Mouse (Mus musculus): ENCODE data around the gene Myo16.

Myo16 gene

GRCm38 (mm10) chr8:10413881-10414280 is 260.2 kb downstream of the Myo16 start:
- no peak for DNase-seq (ENCODE audit: low read depth, low spot score)

DNA sequence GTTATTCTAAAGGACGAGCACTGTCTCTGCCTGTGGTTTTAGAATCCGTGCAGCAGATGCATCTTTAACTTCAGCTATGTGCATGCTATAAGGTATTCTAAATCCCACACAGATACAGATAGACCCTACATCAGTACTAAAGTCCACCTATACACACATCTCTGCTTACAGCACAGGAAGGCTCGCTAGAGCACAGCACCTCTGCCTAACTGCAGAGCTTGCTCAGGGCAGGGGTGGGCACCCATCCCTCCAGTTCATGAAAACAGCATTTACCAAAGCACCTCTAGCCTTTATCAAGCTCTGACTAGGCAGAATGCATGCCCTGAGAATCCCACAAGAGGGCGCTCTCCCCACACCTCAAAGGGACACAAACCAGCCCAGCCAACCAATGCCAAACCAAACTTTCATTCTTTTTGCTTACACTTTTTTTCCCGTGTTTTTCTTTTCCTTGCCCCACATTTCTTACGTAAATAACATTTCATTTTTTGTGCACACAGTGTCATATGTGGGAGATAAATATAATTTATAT is 261.0 kb downstream of the Myo16 start:
- DNase-seq (ENCODE audit: low read depth, low spot score): peak; percentile 24

DNA sequence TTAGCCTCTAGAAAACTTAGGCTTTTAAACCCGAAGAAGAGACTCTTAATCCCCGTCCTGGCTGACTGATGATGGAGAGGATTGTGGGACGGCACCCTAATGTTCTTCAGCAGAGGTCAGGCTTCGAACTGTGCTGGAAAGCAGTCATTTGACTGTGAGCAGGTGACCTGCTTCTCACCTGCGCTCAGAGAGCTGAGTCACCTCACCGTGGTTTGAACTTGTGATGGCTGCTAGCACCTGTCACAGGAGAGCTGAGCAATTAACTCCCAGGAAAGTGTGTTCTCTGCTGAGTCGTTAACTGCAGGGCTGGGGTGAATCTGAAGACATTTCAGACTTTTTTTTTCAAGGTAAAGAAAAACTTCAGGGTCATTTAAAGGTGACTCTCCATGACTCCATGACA is 261.6 kb downstream of the Myo16 start:
- DNase-seq (ENCODE audit: low read depth, low spot score): no peak

GRCm38 (mm10) chr8:10415885-10416284 is 262.2 kb downstream of the Myo16 start:
- no peak for DNase-seq (ENCODE audit: low read depth, low spot score)

DNA sequence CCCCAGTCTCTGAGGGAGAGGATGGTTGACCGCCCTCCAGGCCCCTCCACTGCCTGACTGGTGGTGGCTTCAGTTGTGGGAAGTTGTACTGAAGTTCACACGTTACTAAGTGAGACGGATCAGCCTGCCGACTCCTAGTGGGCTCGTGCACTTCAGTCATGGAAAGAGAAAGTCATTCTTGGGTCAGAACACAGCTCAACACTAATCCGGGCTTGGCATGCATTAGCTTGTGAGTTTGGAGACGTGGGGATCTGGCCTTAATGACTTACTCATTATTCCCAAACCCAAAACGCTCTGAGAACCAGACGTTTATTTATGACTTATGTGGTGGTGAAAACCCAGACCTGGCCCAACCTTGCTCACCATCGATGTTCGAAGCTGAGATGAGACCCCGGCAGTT is 263.1 kb downstream of the Myo16 start:
- no peak for DNase-seq (ENCODE audit: low read depth, low spot score)

DNA sequence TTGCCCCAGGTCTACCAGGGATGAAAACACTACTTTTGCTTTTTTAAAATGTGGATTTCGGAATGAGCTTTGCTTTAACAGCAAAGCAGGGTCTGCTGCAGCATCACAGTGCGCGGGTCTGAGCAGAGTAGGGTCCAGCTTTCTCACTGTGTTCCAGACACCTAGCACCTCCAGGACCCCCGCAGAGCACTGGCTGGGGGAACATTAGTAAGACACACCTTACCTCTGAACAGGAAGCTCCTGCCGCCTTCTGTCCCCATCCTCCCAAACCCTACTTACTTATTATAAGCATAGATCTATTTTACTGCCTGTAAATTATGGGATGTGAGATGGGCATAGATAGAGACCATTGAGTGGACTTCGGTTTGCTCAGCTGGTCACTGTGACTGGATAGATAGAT is 263.6 kb downstream of the Myo16 start:
- DNase-seq (ENCODE audit: low read depth, low spot score): no peak

- no peak for DNase-seq (ENCODE audit: low read depth, low spot score)
Observed at GRCm38 (mm10) chr8:10418013-10418412, 264.3 kb downstream of the Myo16 start.

DNA sequence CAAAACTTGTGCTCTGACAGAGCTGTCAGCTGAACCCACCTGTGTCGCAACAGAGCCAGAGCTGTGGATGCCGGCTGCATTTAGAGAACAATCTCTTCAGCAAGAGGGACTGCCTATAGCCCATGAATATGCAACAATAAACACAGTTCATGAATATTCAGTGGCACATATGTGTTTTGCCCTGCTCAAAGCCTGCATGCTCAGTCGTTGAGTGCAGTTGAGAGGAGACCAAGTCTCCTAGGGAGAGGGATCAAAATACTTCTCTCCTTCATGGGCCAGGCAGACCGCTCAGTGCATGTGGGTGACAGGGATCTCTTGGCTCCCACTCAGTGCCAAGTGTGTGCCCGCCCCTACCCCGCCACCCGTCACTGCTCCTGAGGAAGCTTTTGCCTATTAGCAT is 265.3 kb downstream of the Myo16 start:
- DNase-seq (ENCODE audit: low read depth, low spot score): no peak

DNA sequence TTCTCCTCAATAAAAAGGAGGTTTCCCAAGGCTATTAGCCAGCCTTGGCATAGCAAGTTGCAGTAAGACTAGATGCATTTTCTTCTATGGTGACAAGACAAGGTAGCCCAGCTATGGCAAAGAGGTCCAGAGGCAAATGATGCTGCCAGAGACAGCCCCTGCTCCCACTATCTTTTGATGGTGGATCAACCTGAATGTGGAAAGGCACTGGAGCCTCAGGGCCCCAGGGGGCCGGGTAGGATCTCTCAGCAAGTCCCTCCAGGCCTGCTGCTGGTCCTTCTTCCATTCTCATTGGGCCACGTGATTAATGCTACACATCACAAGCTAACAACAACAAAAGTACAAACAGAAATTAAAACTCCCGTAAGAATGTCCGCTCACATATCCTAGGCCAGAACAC is 266.0 kb downstream of the Myo16 start:
- DNase-seq (ENCODE audit: low read depth, low spot score): no peak

DNA sequence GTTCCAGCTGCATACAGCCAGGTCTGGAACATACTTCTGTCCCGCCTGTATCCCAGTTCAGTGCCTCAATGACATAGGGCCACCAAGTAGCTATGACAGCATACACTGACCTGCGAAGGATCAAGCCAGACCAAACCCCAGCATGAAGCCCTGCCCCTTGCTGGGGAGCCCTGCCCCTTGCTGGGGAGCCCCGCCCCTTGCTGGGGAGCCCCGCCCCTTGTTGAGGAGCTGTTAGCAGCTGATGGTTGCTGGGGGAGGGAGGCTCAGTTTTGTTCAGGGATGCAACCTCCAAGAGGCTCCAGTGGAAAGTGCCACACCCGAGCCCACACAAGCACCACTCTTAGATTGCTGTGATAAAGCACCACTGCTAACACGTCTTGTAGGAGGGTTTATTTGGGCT is 266.8 kb downstream of the Myo16 start:
- no peak for DNase-seq (ENCODE audit: low read depth, low spot score)

- no peak for DNase-seq (ENCODE audit: low read depth, low spot score)
Observed at GRCm38 (mm10) chr8:10421516-10422090, 267.9 kb downstream of the Myo16 start.

GRCm38 (mm10) chr8:10435492-10435891 is 281.8 kb downstream of the Myo16 start:
- no peak for DNase-seq (ENCODE audit: low read depth, low spot score)

DNA sequence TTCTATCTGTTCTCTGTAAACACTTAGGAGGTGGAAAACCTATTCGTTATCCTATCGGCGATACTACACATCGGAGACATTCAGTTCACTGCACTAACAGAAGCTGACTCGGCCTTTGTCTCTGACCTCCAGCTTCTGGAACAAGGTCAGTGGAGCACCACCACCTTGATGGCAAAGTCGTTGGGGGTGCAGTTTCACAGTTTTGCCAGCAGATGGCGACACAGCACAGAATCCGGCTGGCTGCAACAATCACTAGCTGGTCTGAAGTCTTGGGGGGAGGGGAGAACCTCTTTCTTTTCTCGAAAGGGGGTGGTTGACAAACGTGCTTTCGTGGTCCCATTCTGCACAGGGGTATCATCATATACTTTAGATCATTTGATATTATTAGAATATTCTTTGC is 285.1 kb downstream of the Myo16 start:
- DNase-seq (ENCODE audit: low read depth, low spot score): peak; percentile 44

DNA sequence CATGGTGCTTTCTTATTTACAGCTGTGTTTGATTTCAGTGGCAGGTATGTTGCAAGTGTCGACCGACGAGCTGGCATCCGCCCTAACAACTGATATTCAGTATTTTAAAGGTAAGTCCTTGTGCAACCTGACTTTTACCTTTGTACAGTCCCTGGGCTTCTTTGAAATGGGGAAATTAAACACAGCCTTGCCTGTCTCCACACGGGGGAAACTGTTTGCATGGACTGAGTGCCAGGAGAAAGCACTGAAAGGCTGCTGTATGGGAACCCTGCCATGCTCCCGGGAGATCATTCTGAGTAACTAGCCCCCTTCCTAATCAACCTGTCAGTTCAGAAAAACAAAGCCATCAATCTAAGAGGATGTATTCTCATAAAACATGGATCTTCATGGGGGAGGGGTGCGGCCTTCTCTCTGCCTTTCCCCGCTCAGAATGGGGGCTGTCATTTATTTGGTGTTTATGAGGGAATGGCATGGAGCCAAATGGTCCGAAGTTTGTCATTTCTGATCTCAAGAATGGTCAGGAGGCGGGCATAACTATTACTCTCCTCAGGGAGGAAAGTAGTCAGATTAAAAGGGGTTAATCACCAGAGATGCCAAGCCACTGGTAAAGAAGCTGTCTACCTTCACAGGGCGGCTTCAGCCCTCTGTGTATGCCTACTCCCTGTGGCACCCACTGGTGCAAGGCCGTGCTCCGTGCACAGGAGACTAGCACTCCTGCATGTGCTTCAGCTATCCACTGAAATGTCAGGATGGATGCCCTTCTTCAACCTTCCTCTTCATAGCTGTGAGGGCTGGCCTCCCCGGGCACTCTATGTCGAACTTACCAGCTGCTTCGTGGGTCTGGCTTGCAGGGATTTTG is 286.1 kb downstream of the Myo16 start:
- no peak for DNase-seq (ENCODE audit: low read depth, low spot score)

DNA sequence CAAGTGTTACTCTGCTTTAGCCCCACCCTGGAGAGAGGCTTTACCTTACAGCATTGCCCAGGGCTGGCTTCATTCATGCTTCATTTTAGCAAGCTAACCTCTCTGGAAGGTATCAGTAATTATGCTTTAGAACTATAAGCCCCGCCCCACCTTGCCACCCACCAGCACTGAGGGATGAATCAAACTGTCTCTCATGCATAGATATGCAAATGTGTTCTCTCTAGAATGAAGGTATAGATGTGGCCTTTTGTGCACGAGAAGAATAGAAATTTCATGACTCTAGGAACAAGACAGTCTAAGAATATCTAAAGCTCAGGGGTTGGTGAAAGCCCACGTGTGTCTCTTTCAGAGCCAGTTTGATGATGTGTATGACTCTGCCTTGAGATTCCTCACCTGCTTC is 288.9 kb downstream of the Myo16 start:
- DNase-seq (ENCODE audit: low read depth, low spot score): no peak

DNA sequence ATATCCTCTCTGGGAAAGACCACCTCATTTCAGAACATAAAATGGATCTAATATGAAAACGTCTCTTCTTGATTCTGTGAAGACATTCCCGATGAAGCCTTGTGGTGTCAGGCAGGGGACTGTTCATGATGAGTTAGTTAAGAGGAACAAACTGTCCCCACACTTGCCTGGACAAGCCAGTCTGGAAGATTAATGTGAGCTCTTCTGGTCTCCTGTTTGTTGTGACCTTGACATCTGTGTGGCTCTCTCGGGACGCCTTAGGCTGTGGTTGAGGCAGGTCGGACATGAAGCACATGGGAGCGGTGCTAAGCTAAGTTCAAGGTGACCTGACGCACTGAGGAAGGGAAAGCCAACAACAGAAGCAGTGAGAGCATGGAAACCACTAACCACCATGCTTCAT is 291.3 kb downstream of the Myo16 start:
- DNase-seq (ENCODE audit: low read depth, low spot score): no peak

DNA sequence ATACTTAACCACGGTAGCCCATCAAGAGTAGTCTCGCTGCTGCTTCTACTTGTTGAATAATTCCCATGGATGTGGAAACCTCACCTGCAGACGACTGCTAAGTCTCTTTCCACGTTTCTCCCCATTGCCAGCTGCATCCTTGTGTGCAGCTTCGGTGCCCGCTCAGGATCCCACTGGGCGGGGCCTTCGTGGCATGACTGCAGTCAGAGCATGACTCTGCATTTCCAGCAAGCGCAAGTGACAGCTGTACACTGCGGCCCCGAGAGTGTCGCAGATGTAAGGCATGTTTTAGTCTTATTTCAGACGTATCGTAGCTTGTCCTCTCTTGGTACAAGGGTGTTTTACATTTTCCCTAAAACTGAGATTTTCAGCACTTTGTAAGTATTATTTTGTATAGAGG is 294.8 kb downstream of the Myo16 start:
- DNase-seq (ENCODE audit: low read depth, low spot score): no peak

DNA sequence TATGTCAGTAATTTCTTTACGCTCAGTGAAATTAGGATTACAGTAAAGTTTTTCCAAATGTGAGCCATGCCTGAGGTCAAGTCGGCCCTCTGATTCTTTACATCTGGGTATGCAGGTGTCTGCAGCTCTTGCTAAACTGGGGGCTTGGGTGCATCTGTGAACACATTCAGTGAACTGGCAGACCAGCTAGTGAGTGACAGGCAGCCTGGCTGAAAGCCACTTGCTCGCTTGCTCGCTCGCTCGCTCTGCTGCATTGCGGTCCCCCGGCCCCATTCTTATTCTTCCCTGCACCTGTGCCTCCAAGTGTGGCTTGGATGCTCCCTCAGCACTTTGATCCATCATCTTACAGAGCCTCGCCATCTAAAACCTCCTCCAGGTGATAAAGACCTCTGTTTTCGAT is 299.3 kb downstream of the Myo16 start:
- DNase-seq (ENCODE audit: low read depth, low spot score): no peak

DNA sequence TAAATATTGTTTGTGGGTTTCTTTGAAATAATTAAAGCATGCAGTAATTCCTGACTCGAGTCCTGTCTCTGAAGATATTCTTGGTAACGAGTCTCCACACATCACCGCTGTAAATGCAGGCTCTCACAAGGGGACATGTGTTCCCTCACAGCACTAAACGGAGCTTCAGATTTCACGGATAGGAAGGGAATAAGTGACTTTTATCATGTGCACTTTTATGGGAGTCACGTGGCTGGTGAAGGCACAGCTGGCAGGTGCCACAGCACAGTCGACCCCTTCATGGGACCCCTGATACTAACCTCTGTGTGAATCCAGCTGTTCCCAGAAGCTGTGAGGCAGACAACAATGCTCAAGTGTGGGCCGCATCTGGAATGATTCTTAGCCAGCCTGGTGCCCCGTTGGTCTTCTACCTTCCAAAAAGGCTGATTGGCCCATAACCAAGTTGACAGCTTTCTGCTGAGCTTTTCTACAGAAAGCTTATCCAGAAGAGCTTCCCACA is 304.5 kb downstream of the Myo16 start:
- DNase-seq (ENCODE audit: low read depth, low spot score): no peak

GRCm38 (mm10) chr8:10462271-10462670 is 308.6 kb downstream of the Myo16 start:
- DNase-seq (ENCODE audit: low read depth, low spot score): no peak

DNA sequence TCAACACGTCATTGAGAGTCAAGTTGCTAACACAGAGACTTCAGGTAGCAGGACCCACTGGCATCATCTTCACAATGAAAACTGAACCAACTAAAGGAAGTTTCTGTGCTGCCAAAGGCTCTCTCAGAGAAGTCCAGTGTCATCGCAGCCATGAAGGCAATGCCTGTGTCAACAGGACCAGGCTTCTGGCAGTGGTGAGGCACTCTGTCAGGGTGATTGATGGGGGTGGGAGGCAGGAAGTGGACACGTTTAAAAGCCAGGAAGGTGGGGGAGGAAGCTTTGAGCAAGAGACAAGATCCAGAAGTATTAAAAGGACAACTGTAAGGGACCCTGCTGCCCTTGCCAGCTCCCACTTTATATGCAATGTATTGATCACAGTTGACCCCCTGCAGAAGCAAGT is 314.8 kb downstream of the Myo16 start:
- no peak for DNase-seq (ENCODE audit: low read depth, low spot score)

GRCm38 (mm10) chr8:10469658-10470057 is 315.9 kb downstream of the Myo16 start:
- no peak for DNase-seq (ENCODE audit: low read depth, low spot score)

DNA sequence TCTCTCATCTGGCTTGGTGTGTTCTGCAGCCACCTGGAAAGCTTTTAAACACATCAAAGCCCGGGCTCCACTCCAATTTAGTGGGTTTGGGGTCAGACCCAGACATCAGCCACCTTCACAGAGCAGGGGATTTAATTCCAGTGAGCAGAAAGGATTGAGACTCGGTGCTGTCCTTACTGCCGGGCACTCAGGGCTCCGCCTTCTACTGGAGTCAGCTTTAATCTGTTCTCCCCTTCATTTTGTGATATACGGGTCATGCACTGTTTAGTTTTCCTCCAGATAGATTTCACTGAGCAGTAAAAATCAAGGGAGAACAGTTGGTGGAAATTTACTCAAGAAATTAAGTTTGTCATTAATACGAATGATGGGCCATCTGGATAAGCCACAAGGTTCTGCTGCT is 316.6 kb downstream of the Myo16 start:
- DNase-seq (ENCODE audit: low read depth, low spot score): no peak

Data from CD4-positive helper T cell, adult 2 months (primary cell).